Mouse (Mus musculus): ENCODE results near the gene Ptges3.
"Not testable (repeated sequence)": the region's sequence is repeated elsewhere in the genome, so short reads cannot be mapped to it uniquely, and the experiment has no call there.

The Ptges3 gene

GRCm38 (mm10) chr10:128059207-128059981 lies 640 bp downstream of the Ptges3 start:
- DNase-seq (ENCODE audit: low spot score), result peak; percentile 41

DNA sequence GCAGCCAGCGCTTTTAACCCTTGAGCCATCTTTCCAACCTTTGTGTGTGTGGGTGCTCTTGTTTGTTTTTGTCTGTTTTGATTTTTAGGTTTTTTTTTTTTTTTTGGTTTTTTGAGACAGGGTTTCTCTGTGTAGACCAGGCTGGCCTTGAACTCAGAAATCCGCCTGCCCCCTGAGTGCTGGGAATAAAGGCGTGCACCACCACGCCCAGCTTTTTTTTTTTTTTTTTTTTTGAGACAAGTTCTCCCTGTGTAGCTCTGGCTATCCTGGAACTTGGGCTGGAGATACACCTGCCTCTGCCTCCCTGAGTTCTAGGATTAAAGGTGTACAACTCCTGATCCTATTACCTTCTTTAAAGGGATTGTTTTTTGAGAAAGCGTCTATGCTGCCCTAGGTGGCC lies 2.4 kb downstream of the Ptges3 start:
- DNase-seq (ENCODE audit: low spot score), result no peak

- no peak for DNase-seq (ENCODE audit: low spot score)
These were observed 3.7 kb downstream of the Ptges3 start for GRCm38 (mm10) chr10:128062221-128062989.

GRCm38 (mm10) chr10:128066072-128066471 lies 7.3 kb downstream of the Ptges3 start:
- DNase-seq (ENCODE audit: low spot score), result no peak

DNA sequence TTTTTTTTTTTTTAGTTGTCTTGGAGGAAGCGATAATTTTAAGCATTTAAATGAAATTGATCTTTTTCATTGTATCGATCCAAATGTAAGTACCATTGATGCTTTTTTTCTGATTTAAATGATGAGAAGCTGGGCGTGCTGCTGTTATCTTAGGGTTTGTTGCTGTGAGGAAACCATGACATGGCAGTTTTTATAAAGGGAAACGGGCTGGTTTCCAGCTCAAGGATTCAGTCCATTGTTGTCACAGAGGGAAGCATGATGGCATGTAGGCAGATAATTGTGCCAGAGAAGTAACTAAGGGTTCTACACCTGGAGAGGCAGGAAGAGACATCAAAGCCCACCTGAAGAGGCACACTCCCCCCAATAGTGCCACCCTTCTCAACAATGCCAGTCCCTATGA lies 10.4 kb downstream of the Ptges3 start:
- DNase-seq (ENCODE audit: low spot score), result no peak

- DNase-seq (ENCODE audit: low spot score), result not testable (repeated sequence)
These were observed 11.7 kb downstream of the Ptges3 start for GRCm38 (mm10) chr10:128070432-128070831.

DNA sequence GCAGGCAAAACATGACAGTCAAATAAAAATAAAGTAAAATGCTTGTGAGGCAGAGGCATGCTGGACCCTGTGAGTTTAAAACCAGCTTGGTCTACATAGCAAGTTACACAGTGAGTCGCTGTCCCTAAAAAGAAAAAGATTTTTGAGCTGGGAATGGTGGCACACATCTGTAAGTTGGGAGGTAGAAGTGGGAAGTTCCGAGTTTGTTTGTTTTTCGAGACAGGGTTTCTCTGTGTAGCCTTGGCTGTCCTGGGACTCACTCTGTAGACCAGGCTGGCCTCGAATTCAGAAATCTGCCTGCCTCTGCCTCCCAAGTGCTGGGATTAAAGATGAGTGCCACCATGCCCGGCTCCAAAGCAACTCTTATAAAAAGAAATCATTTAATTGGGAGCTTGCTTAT lies 19.5 kb downstream of the Ptges3 start:
- not testable (repeated sequence) for DNase-seq (ENCODE audit: low spot score)

DNA sequence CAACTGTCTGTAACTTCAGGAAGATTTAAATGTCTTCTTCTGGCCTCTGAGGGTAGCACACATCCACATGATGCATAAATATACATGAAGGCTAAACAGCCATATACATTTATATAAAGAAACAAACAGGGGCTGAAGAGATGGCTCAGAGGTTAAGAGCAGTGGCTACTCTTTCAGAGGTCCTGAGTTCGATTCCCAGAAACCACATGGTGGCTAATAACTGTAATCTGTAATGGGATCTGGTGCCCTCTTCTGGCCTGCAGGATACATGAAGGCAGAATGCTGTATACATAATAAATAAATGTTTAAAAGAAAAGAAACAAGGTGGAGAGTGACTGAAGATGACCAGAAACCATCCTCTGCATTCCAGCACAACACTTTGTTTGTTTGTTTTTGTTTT lies 21.7 kb downstream of the Ptges3 start:
- no peak for DNase-seq (ENCODE audit: low spot score)

- DNase-seq (ENCODE audit: low spot score), result no peak
These were observed 23.2 kb downstream of the Ptges3 start for GRCm38 (mm10) chr10:128081807-128082476.

DNA sequence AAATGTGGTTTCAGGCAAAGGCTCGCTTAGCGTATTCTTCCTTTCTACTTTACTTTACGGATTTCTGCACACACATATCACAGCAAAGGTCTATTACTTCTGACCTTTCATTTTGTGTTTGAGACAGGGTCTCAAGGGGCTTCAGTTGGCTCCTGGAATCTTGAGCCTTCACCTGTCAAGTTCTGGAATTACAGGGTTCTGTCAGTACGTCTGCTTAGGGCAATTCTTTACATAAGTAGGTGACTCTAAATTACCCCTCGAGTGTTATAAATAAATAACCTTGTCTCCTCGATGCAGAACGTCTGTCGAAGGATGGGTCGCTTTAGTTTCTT lies 23.7 kb downstream of the Ptges3 start:
- no peak for DNase-seq (ENCODE audit: low spot score)

DNA sequence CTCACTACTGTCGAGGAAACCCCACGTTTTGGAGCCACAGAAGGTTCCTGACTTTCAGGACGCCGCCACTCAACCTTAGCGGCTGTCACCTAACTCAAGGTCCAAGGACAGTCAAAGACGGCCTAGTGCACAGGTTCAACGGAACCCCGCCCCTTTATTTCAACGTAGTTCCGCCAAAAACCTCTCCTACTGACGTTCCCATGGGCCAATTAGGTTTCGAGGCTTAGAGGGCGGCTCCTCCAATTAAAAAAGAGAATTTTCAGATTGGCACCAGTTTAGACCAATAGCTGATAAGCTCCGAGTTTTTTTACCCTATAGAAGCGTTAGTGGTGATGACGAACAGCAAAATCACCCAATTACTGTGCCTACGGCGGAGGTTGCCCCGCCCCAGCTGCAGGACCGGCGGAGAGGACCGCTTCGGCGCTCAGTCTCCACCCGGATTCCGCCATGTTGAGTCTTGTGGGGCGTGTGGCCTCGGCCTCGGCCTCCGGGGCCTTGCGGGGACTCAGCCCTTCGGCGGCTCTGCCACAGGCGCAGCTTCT lies 24.2 kb downstream of the Ptges3 start, which contains the start of gene Atp5b:
TSS of gene Atp5b (plus strand) at position 394 of the 542 bp plus-strand sequence.
- peak; percentile 91 for DNase-seq (ENCODE audit: low spot score)

DNA sequence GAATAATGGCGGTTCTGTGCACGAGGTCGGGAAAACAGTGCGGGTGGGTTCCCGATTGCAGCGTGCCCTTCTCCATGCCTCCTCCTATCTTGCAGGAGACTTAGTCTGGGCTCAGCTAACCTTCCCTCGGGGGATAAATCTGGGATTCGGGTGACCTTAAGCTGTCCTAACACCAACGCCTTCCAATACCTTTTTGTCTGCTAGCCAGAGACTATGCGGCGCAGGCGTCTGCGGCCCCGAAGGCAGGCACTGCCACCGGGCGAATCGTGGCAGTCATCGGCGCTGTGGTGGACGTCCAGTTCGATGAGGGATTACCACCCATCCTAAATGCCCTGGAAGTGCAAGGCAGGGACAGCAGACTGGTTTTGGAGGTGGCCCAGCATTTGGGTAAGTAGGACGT lies 24.9 kb downstream of the Ptges3 start:
- peak; percentile 25 for DNase-seq (ENCODE audit: low spot score)

GRCm38 (mm10) chr10:128084160-128084559 lies 25.4 kb downstream of the Ptges3 start:
- DNase-seq (ENCODE audit: low spot score), result no peak

DNA sequence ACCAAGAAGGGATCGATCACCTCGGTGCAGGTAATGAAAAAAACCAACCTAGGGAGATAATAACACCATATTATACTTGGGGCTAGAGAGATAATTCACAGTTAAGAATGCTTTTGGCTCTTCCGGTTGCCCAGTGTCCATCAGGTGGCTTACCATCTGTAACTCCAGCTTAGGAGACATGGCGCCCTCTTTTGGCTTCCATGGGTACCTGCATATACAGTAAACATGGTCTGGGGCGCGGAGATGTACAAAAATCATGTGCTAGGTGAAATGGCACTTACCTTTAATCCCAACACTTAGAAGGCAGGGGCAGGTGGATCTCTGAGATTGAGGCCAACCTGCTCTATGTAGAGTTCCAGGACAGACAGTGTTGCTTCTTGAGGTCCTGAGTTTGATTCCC lies 27.6 kb downstream of the Ptges3 start:
- no peak for DNase-seq (ENCODE audit: low spot score)

GRCm38 (mm10) chr10:128087216-128087615 lies 28.5 kb downstream of the Ptges3 start:
- not testable (repeated sequence) for DNase-seq (ENCODE audit: low spot score)

- no peak for DNase-seq (ENCODE audit: low spot score)
These were observed 29.4 kb downstream of the Ptges3 start for GRCm38 (mm10) chr10:128088181-128088580.

DNA sequence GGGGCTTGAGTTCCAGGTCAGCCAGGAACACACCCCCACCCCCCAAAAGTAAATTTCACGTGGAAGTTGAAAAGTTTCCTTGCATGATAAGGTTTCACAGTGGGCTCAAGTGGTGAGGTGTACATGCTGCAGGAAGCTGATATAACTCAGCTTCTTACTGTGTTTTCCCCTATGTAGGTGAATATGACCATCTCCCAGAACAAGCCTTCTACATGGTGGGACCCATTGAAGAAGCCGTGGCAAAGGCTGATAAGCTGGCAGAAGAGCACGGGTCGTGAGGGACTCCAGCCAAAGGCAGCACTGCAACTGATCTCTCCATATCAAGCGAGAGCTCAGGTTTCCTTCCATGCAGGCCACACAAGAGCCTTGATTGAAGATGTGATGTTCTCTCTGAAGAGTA lies 31.1 kb downstream of the Ptges3 start:
- no peak for DNase-seq (ENCODE audit: low spot score)

DNA sequence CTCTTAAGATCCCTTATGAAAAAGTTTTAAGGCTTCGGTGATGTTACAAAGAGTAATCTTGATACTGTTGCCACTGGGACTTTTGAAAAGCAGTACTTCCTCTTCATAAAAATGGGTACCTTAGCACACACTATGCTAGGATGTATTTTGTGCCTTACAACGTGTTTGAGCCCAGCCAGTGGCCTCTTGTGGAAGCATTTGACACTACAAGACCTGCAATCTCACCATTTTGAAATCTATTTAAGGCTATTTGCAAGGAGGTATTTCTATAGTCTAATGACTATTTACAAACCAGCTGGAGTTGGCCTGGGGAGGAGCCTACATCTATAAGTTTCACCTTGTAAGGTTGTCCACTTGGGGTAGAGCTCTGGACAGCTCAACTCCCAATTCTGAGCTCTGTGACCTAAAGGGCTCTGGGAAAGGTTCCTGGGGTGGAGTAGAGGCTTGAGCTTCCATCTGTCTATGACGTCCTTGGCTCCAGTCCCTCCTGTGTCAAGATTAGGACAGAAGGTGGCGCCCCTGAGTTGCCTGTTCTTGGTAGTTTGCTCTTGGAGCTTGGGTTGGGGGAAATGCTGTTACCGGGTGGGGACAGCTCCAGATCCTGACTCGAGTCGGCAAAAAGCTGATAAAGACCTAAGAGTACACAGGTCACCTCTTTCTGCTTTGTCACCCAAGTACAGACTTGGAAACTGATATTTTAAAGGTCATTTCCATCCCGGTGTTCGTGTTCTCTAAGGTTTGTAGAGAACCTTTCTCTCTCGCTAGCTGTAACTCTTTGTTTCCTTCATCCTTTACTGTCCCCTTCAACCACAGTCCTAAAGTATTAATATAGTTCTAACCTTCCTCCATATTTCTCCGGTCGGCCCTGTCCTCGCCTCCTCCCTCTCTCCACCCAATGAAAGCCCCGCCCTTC lies 32.2 kb downstream of the Ptges3 start:
- peak; percentile 81 for DNase-seq (ENCODE audit: low spot score)

GRCm38 (mm10) chr10:128091564-128092505 lies 33.1 kb downstream of the Ptges3 start, which contains the start of gene Baz2a:
Baz2a (plus strand) TSS chr10:128091577.
- DNase-seq (ENCODE audit: low spot score), result peak; percentile 40

Data from urinary bladder, postnatal 25 days (tissue).